Mouse (Mus musculus) kidney, postnatal 36 days (tissue): ENCODE measurements around the gene Gm42674.
A peak's percentile ranks its signal among the peaks of the same experiment; 100 is the strongest.

Source experiments
- DNase-seq, 2 experiments: peaks; one replicate each; pipeline ENCODE4 v3.0.0; 2021 to 2022; ENCODE audit warnings: mixed read lengths in 2 of 2

The Gm42674 gene

GRCm38 (mm10) chr3:90601486-90602110 is at the start of gene Gm42674:
Gm42674 (plus strand) TSS chr3:90601904.
- DNase-seq, result no peak

- no peak for DNase-seq
These were observed 49.5 kb upstream of the Gm42674 start for GRCm38 (mm10) chr3:90552231-90552630.

GRCm38 (mm10) chr3:90555954-90556353 is 45.8 kb upstream of the Gm42674 start:
- peak in 1 of 2 experiments; percentile 15 for DNase-seq

- no peak for DNase-seq
These were observed 41.6 kb upstream of the Gm42674 start, which contains the start of gene S100a3 for GRCm38 (mm10) chr3:90560008-90560628. S100a3 (plus strand) TSS chr3:90560578.

- no peak for DNase-seq
These were observed 27.0 kb upstream of the Gm42674 start for GRCm38 (mm10) chr3:90574691-90575090.

- no peak for DNase-seq
These were observed 26.4 kb upstream of the Gm42674 start for GRCm38 (mm10) chr3:90575320-90575719.

GRCm38 (mm10) chr3:90576351-90577001 is 25.2 kb upstream of the Gm42674 start:
- no peak for DNase-seq

- DNase-seq, result no peak
These were observed 22.3 kb upstream of the Gm42674 start for GRCm38 (mm10) chr3:90579433-90579832.

- no peak for DNase-seq
These were observed 20.6 kb upstream of the Gm42674 start for GRCm38 (mm10) chr3:90581141-90581540.

- peak in 1 of 2 experiments; percentile 19 for DNase-seq
These were observed 19.5 kb upstream of the Gm42674 start for GRCm38 (mm10) chr3:90582156-90582555.

- no peak for DNase-seq
These were observed 19.1 kb upstream of the Gm42674 start for GRCm38 (mm10) chr3:90582556-90582955.

- peak; percentile 62 to 68 for DNase-seq
These were observed 17.8 kb upstream of the Gm42674 start for GRCm38 (mm10) chr3:90583893-90584292.

GRCm38 (mm10) chr3:90585595-90585994 is 16.1 kb upstream of the Gm42674 start:
- DNase-seq, result peak; percentile 48 to 71

GRCm38 (mm10) chr3:90586016-90586643 is 15.6 kb upstream of the Gm42674 start:
- no peak for DNase-seq

GRCm38 (mm10) chr3:90586906-90587305 is 14.8 kb upstream of the Gm42674 start:
- peak; percentile 18 to 24 for DNase-seq

GRCm38 (mm10) chr3:90587361-90588101 is 14.2 kb upstream of the Gm42674 start:
- peak in 1 of 2 experiments; percentile 29 for DNase-seq

- peak in 1 of 2 experiments; percentile 37 for DNase-seq
These were observed 12.3 kb upstream of the Gm42674 start for GRCm38 (mm10) chr3:90589390-90589789.

GRCm38 (mm10) chr3:90589947-90590346 is 11.8 kb upstream of the Gm42674 start, which contains the start of gene S100a2:
S100a2 (plus strand) TSS chr3:90590247.
- DNase-seq, result no peak

- DNase-seq, result no peak
These were observed 7.2 kb upstream of the Gm42674 start for GRCm38 (mm10) chr3:90594466-90594865.

GRCm38 (mm10) chr3:90595556-90595955 is 6.1 kb upstream of the Gm42674 start:
- DNase-seq, result no peak

GRCm38 (mm10) chr3:90596810-90597209 is 4.9 kb upstream of the Gm42674 start:
- no peak for DNase-seq

GRCm38 (mm10) chr3:90597736-90598135 is 4.0 kb upstream of the Gm42674 start:
- no peak for DNase-seq

- DNase-seq, result no peak
These were observed 3.5 kb upstream of the Gm42674 start for GRCm38 (mm10) chr3:90598212-90598611.
